Mouse (Mus musculus) kidney, embryonic 14.5 days (tissue): Measurements from ENCODE around the gene Lrrc41. TPM values are rescaled to one million over a fixed set of nuclear protein-coding genes. Genes with fewer than 3 reads are reported as not detected.

Experiments
- ATAC-seq: fragments of 200-750 bp; cut with Nextera tagmentation; 2 replicates; pipeline ENCODE4 v1.8.0; 2017; ENCODE audit warnings: moderate number of reproducible peaks, mild to moderate bottlenecking, moderate TSS enrichment, moderate library complexity; ENCODE audit not compliant: low FRiP score, low TSS enrichment
- H3K27ac ChIP-seq: fragments of 300-500 bp; sonication (generic); 2 replicates; pipeline ENCODE4 v1.5.1; 2014; ENCODE audit warnings: low read depth, mild to moderate bottlenecking, low read length, moderate library complexity, mixed read lengths
- H3K27me3 ChIP-seq: fragments of 300-500 bp; sonication (generic); 2 replicates; pipeline ENCODE4 v1.6.1; 2014; ENCODE audit warnings: mild to moderate bottlenecking, low read length; ENCODE audit not compliant: control insufficient read depth, insufficient read depth
- H3K36me3 ChIP-seq: fragments of 300-500 bp; sonication (generic); 2 replicates; pipeline ENCODE4 v1.6.1; 2014; ENCODE audit warnings: low read length, mixed read lengths; ENCODE audit not compliant: control insufficient read depth, insufficient read depth
- H3K4me1 ChIP-seq: fragments of 300-500 bp; sonication (generic); 2 replicates; pipeline ENCODE4 v1.6.1; 2014; ENCODE audit warnings: low read length, mixed read lengths; ENCODE audit not compliant: control insufficient read depth, insufficient read depth
- H3K4me2 ChIP-seq: fragments of 300-500 bp; sonication (generic); replicated peaks from 2 replicates; pipeline ENCODE4 v1.6.1; 2014; ENCODE audit warnings: low read depth, mild to moderate bottlenecking, low read length
- H3K4me3 ChIP-seq: fragments of 300-500 bp; sonication (generic); 2 replicates; pipeline ENCODE4 v1.5.1; 2014; ENCODE audit warnings: mild to moderate bottlenecking, low read length
- H3K9ac ChIP-seq: fragments of 300-500 bp; sonication (generic); 2 replicates; pipeline ENCODE4 v1.6.1; 2014; ENCODE audit warnings: low read depth, mild to moderate bottlenecking, low read length, moderate library complexity
- H3K9me3 ChIP-seq: fragments of 300-500 bp; sonication (generic); 2 replicates; pipeline ENCODE4 v1.6.1; 2016; ENCODE audit warnings: low read length; ENCODE audit not compliant: control insufficient read depth
- WGBS: fragments of 180-500 bp; shearing (Covaris S2); extraction: QIAGEN DNeasy Blood & Tissue Kit; methylation state at CpG from one replicate; pipeline ENCODE4 v1.1.7; 2014; 5-methylcytosine and 5-hydroxymethylcytosine counted together
- polyA plus RNA-seq: library from polyadenylated mRNA; unstranded; fragments of >200 nt; fragmentation: Nextera tagmentation; extraction: Ambion mirVana; gene quantifications from 2 replicates; pipeline ENCODE4 v1.2.1, GENCODE M21; 2014

Lrrc41 gene
- polyA plus RNA-seq, 1 experiment from 2014 or later, result 78.1 TPM

DNA sequence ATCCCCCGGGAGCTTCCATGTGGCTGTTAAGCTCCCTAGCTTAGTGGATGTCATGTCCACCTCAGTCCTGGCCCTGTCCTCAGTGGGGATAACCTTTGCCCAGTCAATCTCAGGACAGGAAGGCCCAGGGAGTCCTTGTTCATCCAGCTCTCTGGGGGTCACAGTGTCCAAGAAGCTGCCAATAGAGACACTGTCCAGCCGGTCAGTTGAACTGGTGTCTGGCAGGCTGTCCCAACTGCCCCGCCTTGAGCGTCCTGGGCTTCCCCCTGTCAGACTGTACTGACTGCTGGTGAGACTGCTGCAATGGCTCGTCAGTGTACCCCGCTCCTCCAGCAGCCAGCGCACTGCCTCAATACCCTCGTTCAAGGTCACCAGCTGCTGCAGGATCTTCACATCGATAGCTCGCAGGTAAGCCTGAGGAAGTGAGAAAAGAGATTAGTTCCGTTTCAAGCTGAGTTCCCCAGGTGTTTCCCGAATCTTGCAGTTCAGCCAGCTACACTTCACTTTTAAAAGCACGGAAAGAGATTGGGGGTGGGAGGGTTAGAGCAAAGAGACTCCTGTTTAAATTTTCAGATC, 62.4 kb downstream of the Lrrc41 start:
- no peaks in the 10 kb centered on the region for H3K27me3 ChIP-seq
- no peak for ATAC-seq
- H3K9ac ChIP-seq, result no peak overlapping the region
- no peaks in the 10 kb centered on the region for H3K36me3 ChIP-seq
- no peaks in the 10 kb centered on the region for H3K9me3 ChIP-seq
- no peaks in the 10 kb centered on the region for H3K4me1 ChIP-seq
- 55% methylated on average over 13 of the region's 13 CpGs for WGBS
- no peak overlapping the region for H3K27ac ChIP-seq
- no peak overlapping the region for H3K4me3 ChIP-seq
- H3K4me2 ChIP-seq, result no peak overlapping the region

DNA sequence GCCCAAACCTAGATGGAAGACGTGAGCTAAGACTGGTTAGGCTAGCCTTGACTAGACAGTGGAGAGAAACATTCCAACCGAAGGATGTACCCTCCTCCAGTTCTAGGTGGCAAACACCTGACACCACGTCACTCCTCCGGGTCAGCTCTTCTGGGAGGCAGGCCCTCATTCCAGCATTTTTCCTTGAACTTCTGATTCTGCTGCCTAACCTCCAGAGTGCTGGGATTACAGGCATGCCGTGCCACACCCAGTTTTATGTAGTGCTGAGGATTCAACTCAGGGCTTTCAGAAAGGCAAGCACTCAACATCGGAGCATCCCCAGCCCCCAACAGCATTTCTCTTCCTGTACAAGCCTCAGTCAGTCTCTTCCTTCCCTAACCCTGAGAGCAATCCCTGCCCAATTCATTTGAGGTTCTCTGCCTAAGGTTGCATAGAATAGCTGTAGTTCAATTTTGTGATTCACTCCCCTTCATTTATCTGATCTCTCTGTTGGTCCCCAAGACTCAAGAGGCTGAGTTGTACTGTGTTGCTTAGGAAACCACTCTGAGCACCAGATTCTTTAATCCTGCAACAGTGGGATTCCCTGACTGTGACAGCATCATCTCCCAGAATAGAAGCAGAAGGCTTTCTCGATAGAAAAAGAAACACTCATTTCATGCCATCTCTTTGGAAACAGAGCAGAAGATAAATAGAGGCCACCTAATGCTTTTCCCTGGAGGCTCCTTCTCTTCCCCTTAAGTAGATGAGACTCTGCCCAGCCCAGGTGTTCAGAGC, 65.9 kb downstream of the Lrrc41 start:
- Histone ChIP-seq H3K27ac (no peak overlapping the region), H3K9me3 (no peaks in the 10 kb centered on the region), H3K9ac (no peak overlapping the region), H3K4me1 (peaks cover 7% of the 10 kb centered on the region; the same call in 1 of the 2 replicates), H3K4me3 (no peak overlapping the region), H3K36me3 (no peaks in the 10 kb centered on the region), H3K4me2 (no peak overlapping the region), H3K27me3 (no peaks in the 10 kb centered on the region)
- WGBS, result 75% methylated on average over 7 of the region's 7 CpGs
- ATAC-seq, result no peak

DNA sequence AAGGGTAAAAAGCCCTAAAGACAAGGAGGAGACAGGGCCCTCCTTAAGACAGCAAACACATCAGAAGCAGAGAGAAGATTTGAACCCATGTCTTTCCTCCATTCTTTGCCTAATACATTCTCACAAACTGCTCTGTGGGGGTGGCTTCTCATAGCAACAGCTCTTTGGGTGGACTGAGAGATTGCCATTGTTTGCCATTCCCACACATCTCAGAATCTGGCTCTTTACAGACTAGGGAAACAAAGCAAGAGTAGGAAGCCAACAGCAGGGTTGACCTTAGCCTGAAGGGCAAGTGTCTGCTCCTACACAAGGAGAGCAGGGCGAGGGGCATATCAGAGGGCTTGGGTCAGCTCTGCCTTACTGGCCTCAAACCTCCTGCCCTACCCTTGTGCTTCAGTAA, 66.7 kb downstream of the Lrrc41 start:
- H3K27ac ChIP-seq, result no peak overlapping the region
- H3K27me3 ChIP-seq, result no peaks in the 10 kb centered on the region
- no peak for ATAC-seq
- peaks cover 7% of the 10 kb centered on the region; the same call in 1 of the 2 replicates for H3K4me1 ChIP-seq
- H3K4me2 ChIP-seq, result no peak overlapping the region
- H3K9ac ChIP-seq, result no peak overlapping the region
- H3K4me3 ChIP-seq, result no peak overlapping the region
- no peaks in the 10 kb centered on the region for H3K36me3 ChIP-seq
- 82% methylated on average over 1 of the region's 1 CpGs for WGBS
- H3K9me3 ChIP-seq, result no peaks in the 10 kb centered on the region

DNA sequence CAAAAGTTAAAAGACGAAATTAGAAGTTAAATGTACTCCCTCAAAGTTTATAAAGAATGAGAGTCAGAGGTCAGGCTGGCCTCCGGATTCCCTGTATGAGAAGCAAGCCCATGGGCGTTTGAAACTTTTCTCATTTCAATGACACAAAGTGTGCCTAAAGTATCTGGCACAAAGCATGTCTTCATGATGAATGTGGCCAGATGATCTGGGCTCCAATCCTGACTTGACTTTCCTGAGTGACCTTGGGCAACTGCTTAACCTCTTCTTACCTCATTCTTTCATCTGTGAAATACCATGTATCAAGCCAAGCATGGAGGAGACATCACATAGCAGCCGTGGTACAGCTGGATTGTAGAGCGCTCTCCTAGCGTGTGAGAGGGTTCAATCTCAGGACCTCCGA, 67.2 kb downstream of the Lrrc41 start:
- Histone ChIP-seq H3K36me3 (no peaks in the 10 kb centered on the region), H3K4me1 (peaks cover 7% of the 10 kb centered on the region; the same call in 1 of the 2 replicates), H3K27me3 (no peaks in the 10 kb centered on the region), H3K4me2 (no peak overlapping the region), H3K9me3 (no peaks in the 10 kb centered on the region), H3K9ac (no peak overlapping the region), H3K27ac (no peak overlapping the region), H3K4me3 (no peak overlapping the region)
- 69% methylated on average over 7 of the region's 7 CpGs for WGBS
- ATAC-seq, result no peak

DNA sequence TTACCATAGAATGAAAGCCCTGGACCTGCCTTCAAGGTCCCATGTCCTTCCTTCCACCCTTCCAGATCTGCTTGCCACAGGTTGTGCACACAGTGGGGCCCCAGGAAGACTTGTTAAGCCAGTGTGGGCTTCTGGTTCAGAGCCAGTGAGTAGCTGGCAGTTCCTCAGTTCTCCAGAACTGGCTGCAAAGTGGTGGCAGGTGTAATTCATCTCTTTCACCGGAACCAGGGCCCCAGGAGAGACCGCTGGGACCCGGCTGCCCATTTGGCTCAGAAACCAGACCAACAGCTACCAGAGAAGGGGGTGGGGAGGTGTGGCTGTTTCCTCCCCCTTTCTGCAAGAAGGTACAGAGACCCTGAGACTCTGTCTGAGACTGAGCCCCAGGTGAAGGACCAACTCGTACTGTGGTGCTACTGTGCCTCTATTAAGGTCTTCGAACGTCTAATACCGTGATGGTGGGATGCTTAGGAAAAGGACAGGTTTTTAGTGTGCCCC, 68.3 kb downstream of the Lrrc41 start:
- no peaks in the 10 kb centered on the region for H3K36me3 ChIP-seq
- peak overlapping the region; percentile 70 for H3K4me3 ChIP-seq
- H3K27me3 ChIP-seq, result no peaks in the 10 kb centered on the region
- WGBS, result 6% methylated on average over 7 of the region's 7 CpGs
- ATAC-seq, result 0 out of 2 replicates have a peak, but pooled peaks have one; percentile 26
- H3K9ac ChIP-seq, result peak overlapping the region; percentile 70; the same call in 1 of the 2 replicates
- H3K9me3 ChIP-seq, result no peaks in the 10 kb centered on the region
- peak overlapping the region; percentile 94 for H3K4me2 ChIP-seq
- no peak overlapping the region for H3K27ac ChIP-seq
- H3K4me1 ChIP-seq, result peaks cover 7% of the 10 kb centered on the region; the same call in 1 of the 2 replicates

DNA sequence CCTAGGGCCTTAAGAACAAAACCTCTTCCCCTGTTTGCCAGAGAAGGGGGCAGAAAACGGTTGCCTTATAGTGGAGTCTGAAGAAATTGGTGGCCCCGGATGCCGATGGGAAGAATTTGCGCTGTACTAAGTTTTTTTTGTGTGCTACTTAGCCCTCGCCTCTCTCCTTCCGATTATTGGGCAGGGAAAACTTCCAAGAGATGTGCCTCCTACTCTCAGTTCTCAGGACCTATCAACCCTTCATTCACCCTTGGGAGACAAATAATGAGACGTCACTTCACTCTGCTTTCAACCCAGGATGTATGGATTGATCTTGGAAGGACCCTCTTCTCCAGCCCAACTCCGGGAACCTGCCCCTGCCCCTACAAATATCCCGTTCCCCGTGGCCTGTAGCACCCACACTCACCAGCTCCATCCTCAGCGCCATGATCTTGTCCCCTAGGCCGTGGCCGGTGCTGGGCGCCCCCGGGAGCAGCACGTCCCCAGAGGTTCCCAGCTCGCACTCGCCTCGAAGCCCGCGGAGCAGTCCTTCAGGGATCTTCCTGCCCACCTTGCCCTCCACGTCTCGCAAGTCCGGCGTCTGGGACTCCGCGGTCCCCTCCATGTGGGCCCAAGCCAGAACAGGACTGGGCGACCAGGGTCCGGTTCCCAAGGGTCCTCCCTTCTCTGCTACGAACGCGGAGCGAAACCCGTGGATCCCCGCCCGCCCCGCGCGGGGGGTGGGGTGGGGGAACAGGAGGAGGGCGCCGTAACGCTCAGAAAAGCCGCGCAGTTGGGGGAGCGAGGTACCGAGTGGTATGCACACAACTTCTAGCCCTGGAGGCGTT, 69.0 kb downstream of the Lrrc41 start:
- Histone ChIP-seq H3K9me3 (no peaks in the 10 kb centered on the region), H3K27me3 (no peaks in the 10 kb centered on the region), H3K27ac (no peak overlapping the region), H3K36me3 (no peaks in the 10 kb centered on the region), H3K4me2 (peak overlapping the region; percentile 94), H3K4me1 (peaks cover 7% of the 10 kb centered on the region; the same call in 1 of the 2 replicates), H3K4me3 (peak overlapping the region; percentile 70), H3K9ac (peak overlapping the region; percentile 70)
- WGBS, result under 1% methylated on average over 47 of the region's 47 CpGs
- peak; percentile 78 for ATAC-seq

Other genes with a start within 250 kb of the Lrrc41 start
- 9.4 and 9.9 TPM in 2 replicates for gene Mob3c, start 247.2 kb upstream of the Lrrc41 start, polyA plus RNA-seq
- 17.6 and 19.6 TPM in 2 replicates for gene Mknk1, start 236.1 kb upstream of the Lrrc41 start, polyA plus RNA-seq
- gene Kncn, start 190.9 kb upstream of the Lrrc41 start, polyA plus RNA-seq, result not detected in 2 replicates
- not detected in 2 replicates for gene 6430628N08Rik, start 184.6 kb upstream of the Lrrc41 start, polyA plus RNA-seq
- not detected in 2 replicates for gene Dmbx1, start 135.3 kb upstream of the Lrrc41 start, polyA plus RNA-seq
- gene Faah, start 57.3 kb upstream of the Lrrc41 start, polyA plus RNA-seq, result 5.2 and 8.7 TPM in 2 replicates
- 17.1 and 24.1 TPM in 2 replicates for gene Nsun4, start 21.4 kb upstream of the Lrrc41 start, polyA plus RNA-seq
- gene Uqcrh, start 198 bp upstream of the Lrrc41 start, polyA plus RNA-seq, result 513 and 692 TPM in 2 replicates
- gene Rad54l, start 48.4 kb downstream of the Lrrc41 start, polyA plus RNA-seq, result 26.6 and 40.7 TPM in 2 replicates
- 50.9 and 68.2 TPM in 2 replicates for gene Pomgnt1, start 48.6 kb downstream of the Lrrc41 start, polyA plus RNA-seq
- 2.2 and 3.2 TPM in 2 replicates for gene Lurap1, start 76.1 kb downstream of the Lrrc41 start, polyA plus RNA-seq
- 0.50 and 0.89 TPM in 2 replicates for gene Tspan1, start 92.3 kb downstream of the Lrrc41 start, polyA plus RNA-seq
- gene 1700042G07Rik, start 98.1 kb downstream of the Lrrc41 start, polyA plus RNA-seq, result not detected in 2 replicates
- gene Gm49337, start 98.1 kb downstream of the Lrrc41 start, polyA plus RNA-seq, result not detected in 2 replicates
- gene Pik3r3, start 146.3 kb downstream of the Lrrc41 start, polyA plus RNA-seq, result 19.9 and 27.6 TPM in 2 replicates